Mouse (Mus musculus): ENCODE results near the gene Tet1.
"Not testable (repeated sequence)": the region's sequence is repeated elsewhere in the genome, so short reads cannot be mapped to it uniquely, and the experiment has no call there.

Gene Tet1

GRCm38 (mm10) chr10:62843787-62844491 is 64.9 kb downstream of the Tet1 start:
- DNase-seq = peak; percentile 59

- DNase-seq = no peak
Observed at GRCm38 (mm10) chr10:62841901-62842447, 66.8 kb downstream of the Tet1 start.

- DNase-seq = no peak
Observed at GRCm38 (mm10) chr10:62840687-62841086, 68.1 kb downstream of the Tet1 start.

GRCm38 (mm10) chr10:62837987-62838386 is 70.8 kb downstream of the Tet1 start:
- DNase-seq = no peak

DNA sequence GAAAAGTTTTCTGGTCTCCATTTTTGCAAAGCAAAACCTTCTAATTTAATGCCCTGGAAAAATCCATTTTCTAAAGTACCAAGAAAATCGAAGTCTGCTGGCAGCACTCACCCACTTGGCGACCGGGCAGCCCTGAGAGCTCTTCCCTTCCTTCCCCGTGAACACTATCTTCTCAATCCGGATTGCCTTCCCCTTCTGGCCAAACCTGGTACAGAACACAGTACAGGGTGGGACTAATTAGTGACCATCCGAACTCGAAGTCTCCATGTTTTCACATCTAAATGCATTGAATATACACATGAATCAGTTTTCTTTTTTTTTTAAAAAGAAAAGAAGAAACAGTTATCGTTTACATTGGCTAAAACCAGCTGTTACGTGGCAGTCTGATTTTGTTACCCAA is 76.0 kb downstream of the Tet1 start:
- DNase-seq = no peak

GRCm38 (mm10) chr10:62831546-62831945 is 77.2 kb downstream of the Tet1 start:
- no peak for DNase-seq

DNA sequence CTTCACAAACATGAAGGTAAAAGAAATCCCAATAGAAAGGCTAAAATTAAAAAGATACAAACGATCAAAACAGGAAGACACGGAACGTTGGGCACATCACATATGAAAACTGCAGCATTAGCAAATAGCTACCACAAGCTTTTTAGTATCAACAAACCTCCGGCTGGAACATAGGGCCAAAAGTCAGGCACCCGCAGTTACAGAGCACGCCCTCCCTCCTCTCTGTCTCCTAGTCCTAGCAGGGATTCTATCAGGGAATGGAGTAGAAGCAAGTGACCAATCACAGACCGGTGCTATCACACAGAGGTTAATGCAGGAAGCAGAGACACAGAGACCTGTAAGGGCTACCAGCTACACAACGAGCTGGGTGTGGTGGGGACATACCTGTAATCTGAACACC is 84.3 kb downstream of the Tet1 start:
- DNase-seq = no peak

GRCm38 (mm10) chr10:62823431-62823830 is 85.4 kb downstream of the Tet1 start:
- DNase-seq = no peak

- DNase-seq = no peak
Observed at GRCm38 (mm10) chr10:62810010-62810409, 98.8 kb downstream of the Tet1 start.

GRCm38 (mm10) chr10:62808766-62809165 is 100.0 kb downstream of the Tet1 start:
- no peak for DNase-seq

- DNase-seq = no peak
Observed at GRCm38 (mm10) chr10:62808316-62808715, 100.5 kb downstream of the Tet1 start.

GRCm38 (mm10) chr10:62804106-62804505 is 104.7 kb downstream of the Tet1 start:
- DNase-seq = no peak

GRCm38 (mm10) chr10:62803296-62803695 is 105.5 kb downstream of the Tet1 start:
- no peak for DNase-seq

DNA sequence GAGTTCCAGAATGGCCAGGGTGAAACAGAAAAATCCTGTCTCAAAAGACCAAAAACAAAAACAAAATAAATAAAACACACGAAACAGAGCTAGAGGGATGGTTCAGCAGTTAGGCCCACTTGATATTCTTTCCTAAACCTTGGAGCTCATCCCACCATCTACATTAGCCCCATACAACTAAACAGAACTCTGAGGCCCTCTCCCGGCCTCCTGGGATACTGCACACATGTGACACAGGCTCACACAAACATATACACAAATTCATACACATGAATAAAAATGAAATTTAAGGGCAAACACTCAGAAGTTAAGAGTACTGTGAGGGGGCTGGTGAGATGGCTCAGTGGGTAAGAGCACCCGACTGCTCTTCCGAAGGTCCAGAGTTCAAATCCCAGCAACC is 114.6 kb downstream of the Tet1 start:
- no peak for DNase-seq

DNA sequence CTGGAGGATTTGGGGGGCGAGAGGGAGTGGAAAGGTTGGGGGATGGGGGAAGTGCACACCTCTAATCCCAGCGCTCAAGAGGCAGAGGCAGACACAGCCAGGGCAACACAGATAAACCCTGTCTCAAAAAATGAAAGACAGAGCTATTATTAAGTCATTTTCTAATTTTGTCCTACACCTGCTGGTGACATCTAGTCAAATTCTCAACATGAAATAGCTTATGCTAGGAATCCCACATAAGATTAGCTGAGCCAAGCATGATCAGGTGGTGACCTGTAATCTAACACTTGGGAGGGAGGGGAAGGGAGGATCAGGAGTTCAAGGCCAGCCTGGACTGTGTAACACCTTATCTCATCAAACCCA is 115.7 kb downstream of the Tet1 start:
- no peak for DNase-seq

DNA sequence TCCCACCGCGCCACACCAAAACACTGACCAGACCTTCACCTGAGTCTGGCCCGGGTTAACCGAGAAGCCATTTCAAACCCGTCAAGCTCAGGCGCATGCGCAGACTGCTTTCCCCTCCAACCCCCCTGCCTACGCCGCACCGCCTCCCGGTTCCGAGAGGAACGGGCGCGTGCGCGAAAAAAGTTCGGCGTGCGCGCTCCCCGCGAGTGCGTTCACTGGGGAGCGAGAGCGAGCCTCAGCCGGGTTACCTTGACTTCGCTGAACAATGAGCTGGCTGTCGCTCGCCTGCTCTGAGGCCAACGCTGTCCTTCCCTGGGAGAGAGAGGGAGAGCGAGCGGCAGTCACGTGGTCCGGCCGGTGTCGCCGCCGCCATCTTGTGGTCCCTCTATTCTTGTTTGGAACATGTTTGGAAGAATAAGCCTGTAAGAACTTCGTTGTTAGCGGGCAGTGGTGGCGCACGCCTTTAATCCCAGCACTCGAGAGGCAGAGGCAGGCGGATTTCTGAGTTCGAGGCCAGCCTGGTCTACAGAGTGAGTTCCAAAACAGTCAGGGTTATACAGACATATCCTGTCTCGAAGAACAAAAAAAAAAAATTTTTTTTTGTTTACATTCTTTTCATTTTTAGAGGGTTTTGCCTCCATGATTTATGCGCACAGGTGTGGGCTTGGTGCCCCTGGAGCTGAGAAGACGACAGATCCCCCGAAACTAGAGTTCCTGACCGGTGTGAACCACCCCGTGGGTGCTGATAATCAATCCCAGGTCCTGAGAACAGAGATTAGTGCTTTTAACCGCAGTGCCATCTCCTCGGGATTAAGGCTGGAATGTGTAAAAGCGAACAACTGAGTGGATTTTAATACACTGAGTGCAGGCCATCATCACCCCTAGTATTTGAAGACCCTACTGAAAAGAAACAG is 116.4 kb downstream of the Tet1 start, which contains the start of gene Ccar1:
Gene Ccar1 (minus strand): TSS at position 110 of the 914 bp plus-strand sequence.
- peak; percentile 99 for DNase-seq

DNA sequence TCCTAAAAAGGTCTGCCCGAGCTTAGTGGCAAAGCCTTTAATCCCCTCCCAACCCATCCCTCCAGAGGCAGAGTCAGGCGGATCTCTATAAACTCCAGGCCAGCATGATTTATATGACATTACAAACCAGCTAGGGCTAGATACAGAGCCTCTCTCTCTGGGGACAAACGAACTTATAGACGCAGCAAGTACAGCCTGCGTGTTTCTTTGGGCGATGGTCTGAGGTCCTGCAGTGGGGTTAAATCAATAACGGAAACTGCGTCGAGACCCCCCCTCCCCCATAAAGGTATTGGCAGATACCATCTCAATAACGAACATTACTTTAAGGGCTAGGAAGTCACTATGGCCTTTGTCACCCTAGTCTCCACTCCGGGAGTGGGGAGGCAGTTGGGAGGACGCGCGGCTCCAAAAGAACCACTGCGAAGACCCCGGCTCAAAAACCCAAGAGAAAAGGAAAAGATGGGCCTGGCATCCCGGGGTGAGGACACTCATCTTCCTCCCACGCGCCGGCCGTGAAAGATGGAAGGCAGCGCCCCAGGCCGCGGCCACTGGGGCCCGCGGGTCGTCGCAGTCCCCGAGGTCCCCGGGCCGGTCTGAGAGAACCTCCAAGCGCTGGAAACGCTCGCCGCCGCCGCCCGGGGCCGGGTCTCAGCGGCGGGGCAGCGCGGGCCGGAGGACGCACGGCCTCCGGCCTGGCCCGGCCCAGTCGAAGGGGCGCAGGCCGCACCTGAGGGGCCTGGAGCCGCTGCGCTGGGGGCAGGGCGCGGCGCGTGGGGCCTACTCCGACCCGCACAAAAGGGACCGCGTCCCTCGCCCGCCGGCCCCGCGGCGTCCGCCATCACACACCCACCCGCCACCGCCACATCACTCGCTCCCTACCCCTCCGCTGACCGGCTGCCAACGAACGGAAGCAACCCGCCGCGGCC is 117.3 kb downstream of the Tet1 start:
- no peak for DNase-seq

DNA sequence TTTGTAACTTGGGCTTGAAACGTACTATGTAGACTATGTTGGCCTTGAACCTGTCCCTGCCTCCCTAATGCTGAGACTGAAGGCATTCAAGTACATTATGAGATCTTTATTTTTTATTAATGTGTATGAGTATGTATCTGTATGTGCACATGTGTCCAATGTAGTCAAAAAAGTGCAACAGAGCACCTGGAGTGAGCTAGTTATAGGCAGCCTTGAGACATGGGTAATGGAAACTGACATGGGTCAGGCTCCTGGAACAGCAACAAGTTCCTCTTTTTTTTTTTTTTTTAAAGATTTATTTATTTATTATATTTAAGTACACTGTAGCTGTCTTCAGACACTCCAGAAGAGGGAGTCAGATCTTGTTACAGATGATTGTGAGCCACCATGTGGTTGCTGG is 127.0 kb downstream of the Tet1 start:
- DNase-seq = not testable (repeated sequence)

All from lung, postnatal 14 days (tissue).